Mouse (Mus musculus) lung, postnatal 0 days (tissue): ENCODE data around the gene Mms19.

Experiments used
- CTCF ChIP-seq: IDR thresholded peaks from 2 replicates; pipeline ENCODE4 v1.5.1; 2016; ENCODE audit warnings: antibody characterized with exemption, mild to moderate bottlenecking
- EP300 ChIP-seq: IDR thresholded peaks from 2 replicates; pipeline ENCODE4 v1.6.1; 2016; ENCODE audit warnings: antibody characterized with exemption, mild to moderate bottlenecking, control low read depth

DNA sequence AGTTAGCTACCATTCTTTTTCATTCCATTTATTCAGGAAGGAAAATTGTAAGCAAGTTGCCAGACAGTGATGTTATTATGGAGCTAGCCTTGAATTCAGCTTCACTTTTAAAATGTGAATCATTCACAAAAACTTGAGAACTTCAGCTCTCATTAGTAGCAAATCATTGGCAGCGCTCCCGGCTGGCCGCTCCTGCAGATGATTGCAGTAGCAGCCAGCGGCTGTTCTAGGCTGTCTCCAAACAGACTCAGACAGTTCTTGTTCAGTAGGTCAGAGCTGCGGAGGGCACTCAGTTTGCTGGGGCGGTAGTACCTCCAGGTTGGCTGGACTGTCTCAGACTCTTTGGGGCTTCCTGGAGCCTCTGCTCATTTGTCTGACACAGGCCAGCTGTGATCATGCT is 12.5 kb upstream of the Mms19 start:
- TF ChIP-seq CTCF (no peak), EP300 (no peak)
